In the genomic region with DNA sequence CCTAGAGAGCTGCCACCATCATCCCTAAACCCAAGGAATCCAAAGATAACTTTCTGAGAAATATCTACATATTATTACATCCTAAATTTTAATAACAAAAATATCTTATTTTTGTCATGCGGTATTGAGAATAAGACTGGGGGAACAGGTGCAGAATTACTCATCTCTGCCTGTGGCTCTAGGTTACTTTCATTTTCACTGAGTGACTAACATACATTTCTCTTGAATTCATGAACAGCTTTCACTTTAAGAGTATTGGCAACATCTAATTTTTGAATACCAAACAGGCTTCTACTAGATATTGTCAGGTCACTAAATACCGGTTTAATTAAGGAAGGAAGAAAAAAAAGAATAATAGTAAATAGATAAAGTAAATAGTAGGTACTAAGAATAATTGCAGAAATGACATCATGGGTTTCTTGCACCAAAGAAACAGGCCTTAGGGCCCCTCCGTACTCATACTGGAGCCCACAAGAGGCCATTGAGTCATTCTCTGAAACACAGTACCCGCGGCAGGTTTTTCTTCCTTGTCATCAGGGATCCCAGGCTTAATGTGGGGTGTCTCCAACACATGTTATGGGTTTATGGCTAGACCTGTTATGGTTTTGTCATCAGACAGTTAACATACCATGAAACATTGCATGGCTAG, we compare ENCODE assay signal across 23 mouse cellular contexts.
DNase-seq lines count a peak whose midpoint lies in the region; ATAC-seq and TF ChIP-seq lines count a peak whose summit lies in the region.
"Had no signal": no experiment of that assay in that cellular context is flagged by ENCODE, and none has a peak within 500 bp of the region (broad histone marks: within the 10 kb centered on the region; RNA-seq: fewer than 3 reads in every experiment).

No protein-coding gene starts in this region.

- TF ChIP-seq CTCF in CH12.LX (conservative IDR thresholded peaks at IDR 0.05 in 1 of 2, IDR thresholded peaks at IDR 0.05 in 1 of 2; ENCODE audit: low read depth in 2 of 2, low read length in 2 of 2), result no peak
- TF ChIP-seq CTCF in lung, postnatal 0 days (IDR thresholded peaks at IDR 0.05), result no peak

- dilution Hi-C loops in CH12.LX (cut with MboI; ENCODE audit: extremely low pct_ligation_motif_present, extremely low pct_unique_long_range_greater_than_20kb, low sequenced_read_pairs), result no loop called here

- WGBS in lung, postnatal 0 days, result 88% methylated on average over 5 of the region's 5 CpGs

- H3K4me3 ChIP-seq in CH12.LX (replicated peaks in 1 of 3; ENCODE audit: low read depth in 2 of 3, low read length in 2 of 3, poor library complexity in 1 of 3), result peak overlapping the region in 1 of 3 experiments; percentile 4
- H3K4me3 ChIP-seq in lung, postnatal 0 days (ENCODE audit: low read depth, low read length), result no peak overlapping the region

- peak; percentile 89 for TF ChIP-seq EP300 in CH12.LX (IDR thresholded peaks at IDR 0.05; ENCODE audit: low read length)
- no peak for TF ChIP-seq EP300 in lung, postnatal 0 days (IDR thresholded peaks at IDR 0.05)

- H3K27me3 ChIP-seq in CH12.LX (replicated peaks), result no peaks in the 10 kb centered on the region
- no peaks in the 10 kb centered on the region for H3K27me3 ChIP-seq in lung, postnatal 0 days (replicated peaks; ENCODE audit: insufficient read depth, low read length)
- H3K27me3 ChIP-seq: Patski had no signal

- no peak for TF ChIP-seq POLR2A in CH12.LX (IDR thresholded peaks at IDR 0.05; ENCODE audit: low read depth, low read length)

- TF ChIP-seq RAD21 in CH12.LX (IDR thresholded peaks at IDR 0.05; ENCODE audit: low read depth, low read length), result no peak

- peak; percentile 70 for DNase-seq in A20 (ENCODE audit: low read depth, low spot score)
- peak; percentile 87 for DNase-seq in CH12.LX (ENCODE audit: extremely low read depth)
- peak; percentile 9 for DNase-seq in brain, adult 2 months (ENCODE audit: low read depth, low spot score)
- DNase-seq in gastrocnemius, adult 18-20 months (ENCODE audit: low spot score), result no peak
- DNase-seq in kidney, postnatal 4 days, result no peak
- DNase-seq in lung, postnatal 0 days (ENCODE audit: low spot score), result no peak
- DNase-seq: adrenal gland, adult 2 months; adrenal gland, adult 8-10 months; adrenal gland, postnatal 10 days; adrenal gland, postnatal 14 days; adrenal gland, postnatal 25 days; adrenal gland, postnatal 36 days; B cell, adult 2 months; cerebellum, adult 11 months; cerebellum, adult 11-12 months; cerebellum, adult 18-20 months; cerebellum, adult 2 months; cerebellum, adult 8-10 months; cerebellum, adult 9-10 months had no signal

- peaks cover 0 to 9% of the 10 kb centered on the region in 2 experiments; a peak in 2 of 4 replicates for H3K4me1 ChIP-seq in CH12.LX (ENCODE audit: control insufficient read depth in 1 of 2, insufficient read depth in 2 of 2)
- no peaks in the 10 kb centered on the region for H3K4me1 ChIP-seq in lung, postnatal 0 days (ENCODE audit: insufficient read depth, low read depth, low read length)

- no peak overlapping the region for H3K9ac ChIP-seq in CH12.LX (ENCODE audit: insufficient read depth, low read depth)
- H3K9ac ChIP-seq in lung, postnatal 0 days (replicated peaks; ENCODE audit: low read depth), result no peak overlapping the region

- no peaks in the 10 kb centered on the region for H3K79me2 ChIP-seq in CH12.LX (replicated peaks; ENCODE audit: control insufficient read depth, extremely low read depth, insufficient read depth, poor library complexity, severe bottlenecking)

- H3K9me3 ChIP-seq in CH12.LX (replicated peaks; ENCODE audit: low read length), result no peaks in the 10 kb centered on the region
- no peaks in the 10 kb centered on the region for H3K9me3 ChIP-seq in lung, postnatal 0 days (ENCODE audit: low read length)
- H3K9me3 ChIP-seq: G1E had no signal

- in situ Hi-C loops in CH12.LX (cut with MboI; ENCODE audit: low pct_ligation_motif_present, low pct_unique_long_range_greater_than_20kb, low sequenced_read_pairs), result no loop called here

- peak overlapping the region; percentile 36; the same call in 1 of the 2 replicates for H3K4me2 ChIP-seq in CH12.LX (ENCODE audit: insufficient read depth, low read depth, poor library complexity, severe bottlenecking)
- no peak overlapping the region for H3K4me2 ChIP-seq in lung, postnatal 0 days (replicated peaks; ENCODE audit: low read depth, low read length)

- H3K27ac ChIP-seq in CH12.LX (ENCODE audit: insufficient read depth, low read depth), result no peak overlapping the region
- no peak overlapping the region for H3K27ac ChIP-seq in lung, postnatal 0 days (ENCODE audit: low read length)

- no peaks in the 10 kb centered on the region for H3K36me3 ChIP-seq in CH12.LX (replicated peaks in 1 of 2; ENCODE audit: control insufficient read depth in 1 of 2, insufficient read depth in 1 of 2, low read length in 1 of 2)
- H3K36me3 ChIP-seq in lung, postnatal 0 days (ENCODE audit: insufficient read depth, low read length), result no peaks in the 10 kb centered on the region
- H3K36me3 ChIP-seq: G1E had no signal

- ATAC-seq in lung, postnatal 0 days, result no peak
- ATAC-seq: activated CD4-positive, CD25-positive, alpha-beta regulatory T cell, adult 4 months; CD4-positive, CD25-positive, alpha-beta regulatory T cell, adult 4 months; Patski had no signal

TF ChIP-seq in CH12.LX, 34 proteins besides CTCF, POLR2A, EP300 and RAD21:
- TF ChIP-seq BHLHE40 (IDR thresholded peaks at IDR 0.05; ENCODE audit: low read depth, low read length), result peak; percentile 61
- TF ChIP-seq JUND (conservative IDR thresholded peaks at IDR 0.05; ENCODE audit: low read depth, low read length), result peak; percentile 70
- peak; percentile 64; the same call in 1 of the 2 replicates for TF ChIP-seq TCF12 (IDR thresholded peaks at IDR 0.05; ENCODE audit: low read depth, low read length)
- TF ChIP-seq ETS1 (conservative IDR thresholded peaks at IDR 0.05; ENCODE audit: low read depth, low read length), result peak; percentile 90
- TF ChIP-seq TBP (conservative IDR thresholded peaks at IDR 0.05; ENCODE audit: low read depth, low read length), result no peak
- no peak for TF ChIP-seq ZMIZ1 (IDR thresholded peaks at IDR 0.05; ENCODE audit: low read depth, low read length)
- peak; percentile 51; the same call in 1 of the 2 replicates for TF ChIP-seq SIN3A (IDR thresholded peaks at IDR 0.05; ENCODE audit: low read length)
- TF ChIP-seq ZNF384 (IDR thresholded peaks at IDR 0.05; ENCODE audit: low read depth, low read length), result no peak
- TF ChIP-seq E2F4 (IDR thresholded peaks at IDR 0.05; ENCODE audit: insufficient replicate concordance, low read depth, low read length), result no peak
- no peak for TF ChIP-seq ZC3H11A (IDR thresholded peaks at IDR 0.05; ENCODE audit: low read depth, low read length)
- TF ChIP-seq MEF2A (IDR thresholded peaks at IDR 0.05; ENCODE audit: borderline replicate concordance, low read depth, low read length), result peak; percentile 77; the same call in 1 of the 2 replicates
- peak; percentile 40; the same call in 1 of the 2 replicates for TF ChIP-seq MAFK (IDR thresholded peaks at IDR 0.05; ENCODE audit: insufficient replicate concordance, low read length)
- TF ChIP-seq MAZ (IDR thresholded peaks at IDR 0.05; ENCODE audit: low read depth, low read length), result no peak
- TF ChIP-seq NELFE (IDR thresholded peaks at IDR 0.05; ENCODE audit: low read depth, low read length), result no peak
- TF ChIP-seq RCOR1 (conservative IDR thresholded peaks at IDR 0.05; ENCODE audit: low read depth, low read length), result no peak; the same call in 1 of the 2 replicates
- no peak; the same call in 1 of the 2 replicates for TF ChIP-seq MAX (IDR thresholded peaks at IDR 0.05; ENCODE audit: low read length)
- no peak for TF ChIP-seq USF1 (IDR thresholded peaks at IDR 0.05; ENCODE audit: low read depth, low read length)
- TF ChIP-seq MXI1 (IDR thresholded peaks at IDR 0.05; ENCODE audit: low read depth, low read length), result no peak
- TF ChIP-seq NRF1 (IDR thresholded peaks at IDR 0.05; ENCODE audit: low read depth, low read length), result no peak
- TF ChIP-seq ZKSCAN1 (IDR thresholded peaks at IDR 0.05; ENCODE audit: borderline replicate concordance, low read depth, low read length), result no peak
- TF ChIP-seq IRF4 (IDR thresholded peaks at IDR 0.05; ENCODE audit: low read depth, low read length), result peak; percentile 94
- peak; percentile 83 for TF ChIP-seq JUN (IDR thresholded peaks at IDR 0.05; ENCODE audit: insufficient read depth, low read depth, low read length)
- no peak for TF ChIP-seq SMC3 (IDR thresholded peaks at IDR 0.05; ENCODE audit: low read depth, low read length)
- TF ChIP-seq KAT2A (IDR thresholded peaks at IDR 0.05; ENCODE audit: insufficient replicate concordance, low read length), result no peak
- TF ChIP-seq USF2 (conservative IDR thresholded peaks at IDR 0.05; ENCODE audit: low read depth, low read length), result no peak
- no peak for TF ChIP-seq PAX5 (IDR thresholded peaks at IDR 0.05; ENCODE audit: low read length)
- no peak for TF ChIP-seq POLR2AphosphoS2 (IDR thresholded peaks at IDR 0.05; ENCODE audit: low read depth, low read length)
- TF ChIP-seq MYC (IDR thresholded peaks at IDR 0.05; ENCODE audit: low read depth, low read length), result peak; percentile 44; the same call in 1 of the 2 replicates
- TF ChIP-seq GABPA (IDR thresholded peaks at IDR 0.05; ENCODE audit: insufficient replicate concordance, low read depth, low read length), result no peak
- no peak for TF ChIP-seq CHD1 (IDR thresholded peaks at IDR 0.05; ENCODE audit: low read depth, low read length)
- TF ChIP-seq HCFC1 (IDR thresholded peaks at IDR 0.05; ENCODE audit: low read depth, low read length), result no peak
- no peak for TF ChIP-seq ELF1 (IDR thresholded peaks at IDR 0.05; ENCODE audit: low read depth, low read length)
- no peak for TF ChIP-seq CHD2 (IDR thresholded peaks at IDR 0.05; ENCODE audit: low read length)
- TF ChIP-seq UBTF (IDR thresholded peaks at IDR 0.05; ENCODE audit: low read depth, low read length), result no peak

Comparison
In these comparisons a context has a peak if more than half of its experiments do, and no peak if none do; other contexts are left out.
1. DNase-seq: peak in A20 (single experiment), CH12.LX (single experiment) and brain, adult 2 months (single experiment); none in gastrocnemius, adult 18-20 months (single experiment), kidney, postnatal 4 days (0 of 2) and lung, postnatal 0 days (single experiment).